Mouse (Mus musculus) cerebellum, adult 11 months (tissue): ENCODE measurements around the gene Trcg1.

ENCODE experiments used
- DNase-seq: peaks from one replicate; pipeline ENCODE4 v3.0.0; 2022

Trcg1 gene

DNA sequence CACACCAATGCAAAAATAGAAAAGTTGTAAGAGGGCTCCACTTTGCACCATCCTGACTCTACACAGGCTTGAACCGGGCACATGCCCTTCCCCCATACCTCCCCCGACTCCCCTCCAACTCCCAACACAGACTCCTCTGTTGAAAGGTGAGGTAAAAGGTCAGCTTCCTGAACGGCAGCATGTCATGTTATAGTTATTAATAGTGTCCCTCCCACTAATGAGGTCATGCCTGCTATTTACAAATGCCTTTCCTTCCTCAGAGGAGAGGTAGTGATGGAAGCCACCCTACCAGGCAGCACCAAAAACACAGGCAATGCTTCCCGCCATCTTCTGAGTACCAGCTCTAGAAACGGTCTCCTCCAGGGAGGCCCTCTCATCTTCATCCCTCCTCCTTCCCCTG lies 28.8 kb downstream of the Trcg1 start:
- DNase-seq = no peak

- no peak for DNase-seq
Observed at GRCm38 (mm10) chr9:57267421-57267820, 31.1 kb downstream of the Trcg1 start.

GRCm38 (mm10) chr9:57268078-57268477 lies 31.7 kb downstream of the Trcg1 start:
- no peak for DNase-seq

GRCm38 (mm10) chr9:57268575-57268974 lies 32.2 kb downstream of the Trcg1 start:
- DNase-seq = no peak

DNA sequence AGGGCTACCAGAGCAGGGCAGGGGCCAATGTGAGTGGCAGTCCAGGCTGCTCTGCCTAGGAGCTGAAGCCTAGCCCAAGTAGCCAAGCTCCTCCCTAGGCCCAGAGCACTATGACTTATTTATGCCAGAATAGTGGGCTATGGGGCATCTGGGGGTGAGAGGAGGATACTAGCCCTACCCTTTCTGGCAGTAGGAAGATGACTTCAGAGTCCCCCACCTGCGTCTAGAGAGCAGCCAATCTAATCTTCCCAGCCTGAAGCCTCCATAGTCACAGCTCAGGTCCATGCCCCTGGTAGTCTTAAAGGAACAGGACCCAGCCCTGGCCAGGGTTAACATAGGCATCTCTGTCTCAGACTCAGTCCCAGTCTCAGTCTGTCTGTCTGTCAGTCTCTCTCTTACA lies 33.0 kb downstream of the Trcg1 start:
- DNase-seq = no peak

DNA sequence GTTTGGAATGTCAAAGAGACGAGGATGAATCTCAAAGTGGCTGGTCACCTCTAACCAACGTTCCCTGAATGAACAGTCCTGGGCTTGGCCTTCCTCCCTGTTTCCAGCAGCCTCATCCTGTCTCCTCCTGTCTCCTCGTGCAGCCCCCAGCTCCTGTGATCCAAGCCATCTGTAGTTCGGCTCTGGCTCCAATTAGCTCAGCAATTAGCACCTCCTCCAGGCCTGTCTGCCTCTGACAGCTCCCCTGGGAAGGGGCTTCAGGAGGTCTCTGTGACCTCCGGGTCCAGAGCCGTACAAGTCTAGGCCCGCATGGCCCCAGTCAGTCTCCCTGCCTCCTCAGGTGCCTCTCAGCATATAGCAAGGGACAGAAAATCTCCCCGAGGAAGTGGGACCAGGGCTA lies 34.0 kb downstream of the Trcg1 start:
- no peak for DNase-seq

- no peak for DNase-seq
Observed at GRCm38 (mm10) chr9:57271081-57271480, 34.7 kb downstream of the Trcg1 start.

DNA sequence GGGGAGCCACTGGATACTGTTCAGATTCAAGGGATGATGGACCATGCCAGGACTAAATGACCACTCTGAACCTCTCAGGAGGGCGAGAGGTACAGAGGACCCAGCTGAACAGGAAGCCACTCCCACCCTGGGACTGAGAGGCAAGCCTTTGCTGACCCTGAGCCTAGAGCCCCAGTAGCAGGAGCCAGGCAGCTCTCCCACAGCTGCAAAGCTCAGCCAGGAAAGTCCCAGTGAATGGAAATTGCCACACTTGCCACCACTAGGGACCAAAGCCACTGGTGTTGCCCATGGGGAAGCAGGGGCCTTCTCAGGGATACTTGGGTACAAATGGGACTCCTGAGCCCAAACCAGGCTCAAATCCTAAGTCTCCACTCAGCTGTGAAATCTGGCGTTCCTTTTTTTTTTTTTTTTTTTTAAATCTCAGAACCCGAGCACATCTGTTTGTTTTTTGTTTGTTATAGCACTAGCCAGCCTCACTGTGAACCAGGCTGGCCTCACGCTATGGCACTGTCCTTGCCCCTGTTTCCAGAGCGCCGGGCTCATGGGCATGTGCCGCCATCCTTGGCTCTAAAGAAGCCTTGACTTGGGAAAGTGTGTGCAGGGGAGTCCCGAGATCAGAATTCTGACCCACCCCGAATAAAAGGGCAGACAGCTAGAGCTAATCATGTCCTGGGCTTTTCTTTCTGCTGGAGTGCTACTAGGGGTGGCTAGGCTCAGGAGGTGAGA lies 35.6 kb downstream of the Trcg1 start:
- no peak for DNase-seq

DNA sequence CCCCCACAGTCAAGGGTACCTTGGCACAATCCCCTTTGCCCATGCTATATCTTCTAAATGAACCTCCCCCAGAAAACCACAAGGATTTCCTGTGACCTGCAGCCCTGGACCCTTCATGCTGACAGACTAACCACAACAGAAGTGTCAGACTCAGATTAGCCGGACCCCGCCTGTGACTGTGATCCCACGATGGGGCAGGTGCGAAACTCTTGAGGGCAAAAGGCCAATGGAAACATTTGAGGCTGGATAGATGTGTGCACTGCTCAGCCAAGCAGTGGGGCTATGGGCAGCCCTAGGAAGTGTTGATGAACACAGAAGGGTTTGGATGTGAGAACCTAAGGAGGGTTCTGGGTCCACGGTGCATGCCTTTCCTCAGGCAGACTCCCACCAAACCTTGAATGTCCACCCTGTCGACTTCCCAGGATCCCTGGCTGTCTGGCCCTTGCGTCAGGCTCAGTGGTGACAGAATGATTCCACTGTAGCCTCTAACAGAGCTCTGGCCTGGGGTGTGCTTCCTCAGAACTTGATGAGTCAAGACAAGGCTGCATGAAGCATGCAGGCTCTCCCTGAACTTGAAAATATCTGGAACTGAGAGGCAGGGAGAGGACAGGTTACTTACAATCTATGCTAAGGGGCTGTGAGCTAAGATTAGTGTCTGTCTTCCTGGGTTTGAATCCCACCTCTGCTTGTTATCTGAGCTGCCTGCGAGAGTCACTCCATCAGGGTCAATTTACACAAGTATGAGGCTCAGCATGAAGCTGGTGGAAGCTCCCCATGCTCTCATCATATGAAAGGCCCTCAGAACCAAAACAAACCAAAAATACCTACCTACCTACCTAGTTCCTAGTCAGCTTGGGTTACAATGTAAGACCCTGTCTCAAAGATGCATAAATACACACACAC lies 36.8 kb downstream of the Trcg1 start:
- DNase-seq = no peak

GRCm38 (mm10) chr9:57273805-57274494 lies 37.6 kb downstream of the Trcg1 start:
- no peak for DNase-seq

DNA sequence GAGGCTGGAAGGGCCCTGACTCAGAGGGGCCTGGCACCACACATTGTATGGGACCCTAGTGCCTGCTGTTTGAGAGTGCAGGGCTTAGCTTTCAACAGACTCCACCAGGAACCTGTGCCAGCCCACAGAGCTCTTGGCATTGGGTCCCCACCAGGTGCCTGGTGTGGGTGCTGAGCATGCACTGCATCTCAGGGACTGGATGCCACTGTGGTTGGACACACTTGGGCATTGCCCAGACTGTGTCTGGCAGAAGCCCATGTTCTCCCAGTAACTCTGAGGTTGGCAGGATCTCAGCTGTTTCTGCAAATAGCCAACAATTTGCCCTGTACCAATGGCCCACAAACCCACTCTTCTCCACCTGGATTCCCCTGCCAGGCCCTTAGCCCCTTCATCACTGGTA lies 40.0 kb downstream of the Trcg1 start:
- no peak for DNase-seq

- no peak for DNase-seq
Observed at GRCm38 (mm10) chr9:57278268-57278667, 41.9 kb downstream of the Trcg1 start.

DNA sequence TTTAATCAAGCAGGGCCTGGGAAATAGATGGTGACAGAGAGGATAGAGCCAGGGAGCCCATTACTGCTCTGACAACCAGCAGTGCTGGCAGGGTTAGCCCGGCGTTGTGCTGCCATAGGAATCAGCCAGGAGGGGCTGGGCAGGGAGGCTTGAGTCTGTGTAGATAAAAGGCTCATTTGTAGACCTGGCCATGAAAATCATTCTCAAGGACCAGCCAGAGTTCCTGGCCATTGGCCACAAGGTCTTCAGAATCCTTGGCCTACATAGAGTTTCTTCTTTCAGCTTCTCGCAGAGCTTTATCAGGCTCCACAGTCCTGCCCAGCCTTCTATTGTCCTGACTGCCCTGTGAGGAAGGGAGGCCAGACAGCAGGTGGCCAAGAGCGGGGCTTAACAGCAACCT lies 43.1 kb downstream of the Trcg1 start:
- DNase-seq = no peak

- no peak for DNase-seq
Observed at GRCm38 (mm10) chr9:57281549-57281948, 45.2 kb downstream of the Trcg1 start.

DNA sequence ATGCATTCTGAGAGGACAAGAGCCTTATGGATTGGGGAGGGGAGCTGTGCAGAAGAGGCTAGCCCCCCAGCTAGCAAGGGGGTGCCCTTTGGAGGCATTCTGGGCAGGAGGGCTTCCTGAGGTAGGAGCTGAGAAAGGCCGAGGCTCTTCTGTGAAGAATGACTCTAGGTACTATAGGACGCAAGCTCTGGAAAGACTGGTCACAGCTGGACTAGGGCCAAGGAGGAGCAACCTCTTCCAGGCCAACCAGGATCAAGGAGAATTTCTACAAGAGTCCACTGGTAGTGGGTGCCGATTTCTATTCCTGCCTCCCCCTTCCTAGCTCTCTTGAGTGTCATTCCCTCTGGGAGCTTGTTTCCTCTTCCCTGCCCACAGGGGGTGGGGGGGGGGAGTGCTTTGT lies 46.3 kb downstream of the Trcg1 start:
- DNase-seq = no peak

GRCm38 (mm10) chr9:57283311-57283710 lies 47.0 kb downstream of the Trcg1 start:
- no peak for DNase-seq

DNA sequence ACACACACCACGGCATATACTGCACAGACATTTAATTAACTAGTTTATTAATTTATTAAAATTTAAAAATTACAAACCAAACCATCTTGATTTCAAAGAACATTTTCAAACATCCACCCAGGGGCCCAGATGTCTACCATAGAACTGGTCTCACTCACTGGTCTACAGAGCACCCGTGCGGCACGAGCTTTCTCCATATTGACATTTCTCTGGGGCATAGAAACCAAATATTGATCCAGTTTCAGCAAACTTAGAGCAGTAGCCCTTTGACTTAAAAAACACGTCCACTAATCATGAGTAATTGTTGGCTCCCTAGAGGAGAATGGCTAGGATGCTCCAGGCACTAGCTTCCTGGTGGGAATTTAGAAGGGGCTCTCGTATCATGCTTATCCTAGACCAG lies 50.8 kb downstream of the Trcg1 start:
- DNase-seq = no peak

DNA sequence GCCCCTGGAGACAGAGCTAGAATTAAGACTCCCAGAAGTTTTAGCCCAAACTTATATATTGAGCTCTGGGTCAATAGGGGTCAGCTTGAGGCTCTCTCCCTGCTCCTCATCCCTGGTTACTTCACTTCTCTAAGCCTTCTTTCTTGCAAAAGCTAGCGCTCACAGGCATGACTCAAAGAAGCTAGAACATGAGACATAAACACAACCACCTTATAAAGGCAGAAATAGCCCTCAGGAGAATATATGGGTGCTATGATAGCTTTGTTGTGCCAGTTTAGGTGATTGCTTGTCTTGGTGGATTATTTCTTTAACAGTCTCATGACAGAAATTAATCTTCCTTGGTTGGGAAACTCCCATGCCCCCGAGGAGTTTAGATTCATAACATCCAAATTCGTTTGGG lies 58.5 kb downstream of the Trcg1 start:
- no peak for DNase-seq

DNA sequence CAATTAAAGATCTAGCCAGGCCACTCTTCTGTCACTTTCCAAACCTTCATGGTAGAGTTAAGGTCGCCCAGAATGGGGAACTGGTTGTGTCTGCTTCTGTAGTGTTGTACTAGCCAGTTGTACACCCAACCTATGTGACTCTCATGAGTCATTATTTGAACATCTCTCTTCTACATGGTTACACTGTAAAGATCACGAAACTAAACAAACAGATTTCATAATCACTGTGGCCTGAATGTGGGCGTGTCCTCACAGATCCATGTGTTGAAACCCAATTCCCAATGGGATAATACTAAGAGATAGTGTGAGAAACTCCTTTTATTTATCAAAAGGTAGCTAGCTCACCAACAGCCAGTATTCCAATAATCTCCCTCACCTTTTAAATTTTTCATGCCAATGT lies 59.3 kb downstream of the Trcg1 start:
- no peak for DNase-seq

GRCm38 (mm10) chr9:57296277-57296676 lies 59.9 kb downstream of the Trcg1 start:
- no peak for DNase-seq

DNA sequence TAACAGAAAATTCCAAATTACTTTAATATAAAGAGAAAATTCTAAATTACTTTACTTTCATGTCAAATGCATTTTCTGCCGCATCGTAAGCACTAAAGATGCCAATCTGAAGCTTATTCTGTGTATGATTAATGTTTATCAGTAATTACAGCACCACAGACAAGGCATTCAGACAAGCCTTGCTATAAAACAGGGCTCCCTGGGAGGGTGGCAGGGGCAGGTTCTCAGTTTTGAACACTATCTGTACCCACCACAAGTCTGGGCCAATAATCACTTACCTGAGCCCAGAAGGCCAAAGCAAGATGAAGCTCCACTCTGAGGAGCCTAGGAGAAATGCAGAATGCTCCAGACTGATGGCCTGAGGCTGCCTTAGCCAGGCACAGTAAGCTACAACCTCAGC lies 61.6 kb downstream of the Trcg1 start:
- DNase-seq = no peak
